Mouse (Mus musculus): ENCODE measurements at regions not wholly inside any gene's neighbourhood (a gene's known extent, or its start where the extent isn't known, plus 50 kb on each side); places are given as distances from the start of the nearest gene placed in this dataset.
A peak's percentile ranks its signal among the peaks of the same experiment; 100 is the strongest.

DNA sequence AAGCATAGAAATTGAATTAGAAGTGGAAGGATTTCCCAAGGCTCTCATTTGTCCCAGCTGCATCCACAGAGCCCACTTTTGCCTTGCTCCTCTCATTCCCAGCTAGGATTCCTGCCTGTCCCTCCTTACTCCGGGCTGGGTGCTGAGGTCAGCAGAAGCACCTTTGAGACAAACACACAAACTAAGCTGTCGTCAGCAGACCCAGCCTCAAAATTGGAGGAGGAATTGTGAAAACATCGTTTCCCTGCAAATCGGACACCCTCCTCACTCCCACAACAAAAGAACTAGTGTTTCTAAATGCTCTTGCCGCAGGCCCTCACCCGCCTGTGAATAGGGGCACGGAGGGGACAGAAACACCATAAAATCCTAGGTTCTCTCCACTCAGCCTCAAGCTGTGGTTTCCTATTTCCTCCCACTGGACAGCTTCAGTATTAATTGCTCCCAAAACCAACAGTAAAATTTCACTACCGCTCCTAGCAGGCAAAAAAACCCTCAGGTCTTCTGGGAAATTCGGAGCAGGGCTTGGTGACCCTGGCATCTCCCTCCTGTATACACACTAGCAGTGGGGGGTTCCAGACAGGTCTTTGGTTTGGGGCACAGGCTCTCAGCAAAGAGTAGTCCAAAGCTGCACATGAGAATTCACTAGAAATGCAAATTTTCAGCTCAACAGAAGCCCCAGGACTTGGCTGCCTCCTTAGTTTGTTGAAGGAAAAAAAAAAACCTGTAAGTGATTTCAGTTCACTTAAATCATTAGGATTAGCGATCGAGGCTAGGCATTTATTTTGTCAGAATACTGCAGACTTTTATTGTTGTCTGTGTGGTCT, 123.5 kb upstream of the Adamts9 start:
- no peaks in the 10 kb centered on the region for H3K36me3 ChIP-seq (replicated peaks; ENCODE audit: control insufficient read depth, insufficient read depth, low read depth, low read length)
- H3K4me1 ChIP-seq (ENCODE audit: control insufficient read depth, insufficient read depth, low read length) = no peaks in the 10 kb centered on the region
- ATAC-seq (replicated peaks; ENCODE audit: insufficient number of reproducible peaks, low FRiP score, low TSS enrichment, low read depth) (peak; percentile 34; the same call in 1 of the 2 replicates), DNase-seq (ENCODE audit: low spot score) (peak; percentile 67)
- no peak overlapping the region; the same call in 1 of the 2 replicates for H3K9ac ChIP-seq (replicated peaks; ENCODE audit: low read length)
- H3K9me3 ChIP-seq (replicated peaks; ENCODE audit: control insufficient read depth, low read length) = no peaks in the 10 kb centered on the region
- WGBS = 14% methylated on average over 11 of the region's 11 CpGs
- peak overlapping the region; percentile 52 for H3K27ac ChIP-seq (replicated peaks; ENCODE audit: low read depth, low read length)
- H3K4me3 ChIP-seq (ENCODE audit: low read depth, low read length) = no peak overlapping the region
- peak overlapping the region; percentile 10; the same call in 1 of the 2 replicates for H3K4me2 ChIP-seq (ENCODE audit: low read depth, low read length)
- H3K27me3 ChIP-seq (ENCODE audit: control insufficient read depth, insufficient read depth, low read length) = no peaks in the 10 kb centered on the region

- Histone ChIP-seq H3K4me1 (ENCODE audit: control insufficient read depth, insufficient read depth, low read length) (no peaks in the 10 kb centered on the region), H3K36me3 (replicated peaks; ENCODE audit: control insufficient read depth, insufficient read depth, low read depth, low read length) (no peaks in the 10 kb centered on the region), H3K4me3 (ENCODE audit: low read depth, low read length) (no peak overlapping the region), H3K27ac (replicated peaks; ENCODE audit: low read depth, low read length) (peak overlapping the region; percentile 25), H3K9me3 (replicated peaks; ENCODE audit: control insufficient read depth, low read length) (no peaks in the 10 kb centered on the region), H3K27me3 (ENCODE audit: control insufficient read depth, insufficient read depth, low read length) (no peaks in the 10 kb centered on the region), H3K9ac (replicated peaks; ENCODE audit: low read length) (peak overlapping the region; percentile 34; the same call in 1 of the 2 replicates), H3K4me2 (ENCODE audit: low read depth, low read length) (peak overlapping the region; percentile 19; the same call in 1 of the 2 replicates)
- no peak for ATAC-seq (replicated peaks; ENCODE audit: insufficient number of reproducible peaks, low FRiP score, low TSS enrichment, low read depth)
- peak; percentile 46 for DNase-seq (ENCODE audit: low spot score)
- WGBS = 37% methylated on average over 12 of the region's 12 CpGs
Measured at GRCm38 (mm10) chr6:93065917-93066552, 122.7 kb upstream of the Adamts9 start.

DNA sequence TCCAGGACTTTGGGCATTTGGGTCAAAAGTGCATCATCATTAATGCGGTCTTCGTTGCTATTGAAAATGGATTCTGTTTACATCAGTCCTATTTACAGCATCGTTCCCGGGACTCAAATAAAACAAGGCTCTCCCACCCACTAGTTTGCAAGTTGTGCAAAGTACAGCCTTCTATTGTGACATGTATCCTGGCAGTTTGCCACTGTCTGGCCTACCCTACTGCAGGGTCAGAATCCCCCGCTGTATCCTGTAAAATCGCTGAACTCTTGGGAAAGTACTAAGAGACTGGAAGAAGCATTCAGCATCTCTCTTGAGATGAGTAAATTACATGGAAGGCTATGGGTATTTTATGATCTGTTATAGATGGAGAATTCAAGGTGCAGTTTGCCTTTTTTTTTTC, 122.1 kb upstream of the Adamts9 start:
- no peaks in the 10 kb centered on the region for H3K36me3 ChIP-seq (replicated peaks; ENCODE audit: control insufficient read depth, insufficient read depth, low read depth, low read length)
- no peak overlapping the region for H3K4me3 ChIP-seq (ENCODE audit: low read depth, low read length)
- 82% methylated on average over 6 of the region's 6 CpGs for WGBS
- H3K9me3 ChIP-seq (replicated peaks; ENCODE audit: control insufficient read depth, low read length) = no peaks in the 10 kb centered on the region
- no peaks in the 10 kb centered on the region for H3K4me1 ChIP-seq (ENCODE audit: control insufficient read depth, insufficient read depth, low read length)
- no peak overlapping the region for H3K4me2 ChIP-seq (ENCODE audit: low read depth, low read length)
- H3K9ac ChIP-seq (replicated peaks; ENCODE audit: low read length) = no peak overlapping the region
- DNase-seq (ENCODE audit: low spot score) (no peak), ATAC-seq (replicated peaks; ENCODE audit: insufficient number of reproducible peaks, low FRiP score, low TSS enrichment, low read depth) (no peak)
- no peak overlapping the region for H3K27ac ChIP-seq (replicated peaks; ENCODE audit: low read depth, low read length)
- H3K27me3 ChIP-seq (ENCODE audit: control insufficient read depth, insufficient read depth, low read length) = no peaks in the 10 kb centered on the region

DNA sequence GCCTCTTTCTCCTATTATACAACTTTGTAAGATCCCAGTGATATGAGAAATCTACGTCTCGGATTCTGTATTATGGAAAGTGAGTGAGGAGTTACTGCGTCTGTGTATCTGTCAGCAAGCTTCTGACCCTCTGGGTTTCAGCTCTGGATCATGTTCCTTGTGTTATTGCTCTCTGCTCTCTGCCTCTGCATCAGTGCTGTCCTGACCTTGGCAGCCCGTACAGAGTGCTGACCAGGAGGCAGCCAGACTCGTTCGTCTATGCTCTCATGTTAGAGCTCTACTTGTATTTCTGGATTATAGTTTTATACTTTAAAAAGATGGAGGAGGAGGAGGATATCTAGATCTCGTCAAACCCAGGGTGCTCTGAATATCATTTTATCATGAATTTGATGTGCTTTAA, 121.1 kb upstream of the Adamts9 start:
- DNase-seq (ENCODE audit: low spot score) = no peak
- no peak overlapping the region for H3K4me2 ChIP-seq (ENCODE audit: low read depth, low read length)
- H3K4me1 ChIP-seq (ENCODE audit: control insufficient read depth, insufficient read depth, low read length) = no peaks in the 10 kb centered on the region
- no peak overlapping the region for H3K4me3 ChIP-seq (ENCODE audit: low read depth, low read length)
- no peaks in the 10 kb centered on the region for H3K9me3 ChIP-seq (replicated peaks; ENCODE audit: control insufficient read depth, low read length)
- no peaks in the 10 kb centered on the region for H3K36me3 ChIP-seq (replicated peaks; ENCODE audit: control insufficient read depth, insufficient read depth, low read depth, low read length)
- no peak for ATAC-seq (replicated peaks; ENCODE audit: insufficient number of reproducible peaks, low FRiP score, low TSS enrichment, low read depth)
- no peaks in the 10 kb centered on the region for H3K27me3 ChIP-seq (ENCODE audit: control insufficient read depth, insufficient read depth, low read length)
- H3K9ac ChIP-seq (replicated peaks; ENCODE audit: low read length) = no peak overlapping the region
- WGBS = 72% methylated on average over 7 of the region's 7 CpGs
- no peak overlapping the region for H3K27ac ChIP-seq (replicated peaks; ENCODE audit: low read depth, low read length)

- no peaks in the 10 kb centered on the region for H3K36me3 ChIP-seq (replicated peaks; ENCODE audit: control insufficient read depth, insufficient read depth, low read depth, low read length)
- no peak overlapping the region for H3K27ac ChIP-seq (replicated peaks; ENCODE audit: low read depth, low read length)
- H3K4me2 ChIP-seq (ENCODE audit: low read depth, low read length) = no peak overlapping the region
- no peaks in the 10 kb centered on the region for H3K27me3 ChIP-seq (ENCODE audit: control insufficient read depth, insufficient read depth, low read length)
- 50% methylated on average over 3 of the region's 3 CpGs for WGBS
- H3K4me1 ChIP-seq (ENCODE audit: control insufficient read depth, insufficient read depth, low read length) = no peaks in the 10 kb centered on the region
- ATAC-seq (replicated peaks; ENCODE audit: insufficient number of reproducible peaks, low FRiP score, low TSS enrichment, low read depth) (no peak), DNase-seq (ENCODE audit: low spot score) (no peak)
- no peak overlapping the region for H3K9ac ChIP-seq (replicated peaks; ENCODE audit: low read length)
- H3K9me3 ChIP-seq (replicated peaks; ENCODE audit: control insufficient read depth, low read length) = no peaks in the 10 kb centered on the region
- H3K4me3 ChIP-seq (ENCODE audit: low read depth, low read length) = no peak overlapping the region
Measured at GRCm38 (mm10) chr6:93061741-93062140, 118.4 kb upstream of the Adamts9 start.

DNA sequence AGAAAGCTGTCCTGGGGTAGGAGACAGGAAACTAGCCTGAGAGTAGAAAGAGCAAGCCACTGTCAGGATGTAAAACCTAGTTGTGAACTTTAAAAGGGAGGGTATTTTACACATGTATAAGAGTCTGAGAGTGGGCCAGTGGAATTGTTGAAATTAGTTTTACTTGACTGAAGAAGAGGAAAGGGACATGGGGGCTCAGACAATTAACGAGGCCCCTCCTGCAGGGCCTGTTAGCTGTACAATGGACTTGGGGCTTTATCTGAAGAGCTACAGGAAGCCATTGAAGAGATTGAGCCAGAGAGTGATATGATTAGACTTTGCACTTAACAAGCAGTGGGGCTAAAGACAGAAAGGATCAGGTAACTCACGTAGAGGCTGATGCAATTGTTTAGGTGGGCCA, 102.2 kb upstream of the Adamts9 start:
- no peak overlapping the region for H3K4me3 ChIP-seq (ENCODE audit: low read depth, low read length)
- DNase-seq (ENCODE audit: low spot score) (no peak), ATAC-seq (replicated peaks; ENCODE audit: insufficient number of reproducible peaks, low FRiP score, low TSS enrichment, low read depth) (no peak)
- no peak overlapping the region for H3K4me2 ChIP-seq (ENCODE audit: low read depth, low read length)
- H3K27me3 ChIP-seq (ENCODE audit: control insufficient read depth, insufficient read depth, low read length) = no peaks in the 10 kb centered on the region
- WGBS = 52% methylated on average over 2 of the region's 2 CpGs
- H3K9me3 ChIP-seq (replicated peaks; ENCODE audit: control insufficient read depth, low read length) = no peaks in the 10 kb centered on the region
- H3K9ac ChIP-seq (replicated peaks; ENCODE audit: low read length) = no peak overlapping the region
- no peaks in the 10 kb centered on the region for H3K4me1 ChIP-seq (ENCODE audit: control insufficient read depth, insufficient read depth, low read length)
- no peaks in the 10 kb centered on the region for H3K36me3 ChIP-seq (replicated peaks; ENCODE audit: control insufficient read depth, insufficient read depth, low read depth, low read length)
- no peak overlapping the region for H3K27ac ChIP-seq (replicated peaks; ENCODE audit: low read depth, low read length)

- Histone ChIP-seq H3K27ac (replicated peaks; ENCODE audit: low read depth, low read length) (no peak overlapping the region), H3K27me3 (ENCODE audit: control insufficient read depth, insufficient read depth, low read length) (no peaks in the 10 kb centered on the region), H3K9ac (replicated peaks; ENCODE audit: low read length) (no peak overlapping the region), H3K9me3 (replicated peaks; ENCODE audit: control insufficient read depth, low read length) (no peaks in the 10 kb centered on the region), H3K4me3 (ENCODE audit: low read depth, low read length) (no peak overlapping the region), H3K36me3 (replicated peaks; ENCODE audit: control insufficient read depth, insufficient read depth, low read depth, low read length) (no peaks in the 10 kb centered on the region), H3K4me1 (ENCODE audit: control insufficient read depth, insufficient read depth, low read length) (no peaks in the 10 kb centered on the region), H3K4me2 (ENCODE audit: low read depth, low read length) (no peak overlapping the region)
- ATAC-seq (replicated peaks; ENCODE audit: insufficient number of reproducible peaks, low FRiP score, low TSS enrichment, low read depth) (no peak), DNase-seq (ENCODE audit: low spot score) (no peak)
- WGBS = 84% methylated on average over 3 of the region's 3 CpGs
Measured at GRCm38 (mm10) chr6:93041041-93041440, 97.7 kb upstream of the Adamts9 start.

GRCm38 (mm10) chr6:93031812-93032330, 88.6 kb upstream of the Adamts9 start:
- 95% methylated on average over 1 of the region's 1 CpGs for WGBS
- no peaks in the 10 kb centered on the region for H3K9me3 ChIP-seq (replicated peaks; ENCODE audit: control insufficient read depth, low read length)
- H3K27ac ChIP-seq (replicated peaks; ENCODE audit: low read depth, low read length) = no peak overlapping the region
- no peak overlapping the region for H3K4me2 ChIP-seq (ENCODE audit: low read depth, low read length)
- no peaks in the 10 kb centered on the region for H3K36me3 ChIP-seq (replicated peaks; ENCODE audit: control insufficient read depth, insufficient read depth, low read depth, low read length)
- ATAC-seq (replicated peaks; ENCODE audit: insufficient number of reproducible peaks, low FRiP score, low TSS enrichment, low read depth) (no peak), DNase-seq (ENCODE audit: low spot score) (no peak)
- no peaks in the 10 kb centered on the region for H3K4me1 ChIP-seq (ENCODE audit: control insufficient read depth, insufficient read depth, low read length)
- no peak overlapping the region for H3K4me3 ChIP-seq (ENCODE audit: low read depth, low read length)
- no peak overlapping the region for H3K9ac ChIP-seq (replicated peaks; ENCODE audit: low read length)
- H3K27me3 ChIP-seq (ENCODE audit: control insufficient read depth, insufficient read depth, low read length) = no peaks in the 10 kb centered on the region
